Mouse (Mus musculus) testis, adult 2 months (tissue): ENCODE results near the gene Lyrm1.

Experiments
- CTCF ChIP-seq: fragments of 200-500 bp; IDR thresholded peaks from 2 replicates; pipeline ENCODE4 v1.5.1; 2012; ENCODE audit warnings: low read depth, mild to moderate bottlenecking, inconsistent platforms, low read length, moderate library complexity; ENCODE audit not compliant: control insufficient read depth, insufficient read depth, insufficient replicate concordance
- POLR2A ChIP-seq: fragments of 200-500 bp; IDR thresholded peaks from 2 replicates; pipeline ENCODE4 v1.6.1; 2012; ENCODE audit warnings: low read depth, mild to moderate bottlenecking, inconsistent platforms, low read length, moderate library complexity; ENCODE audit not compliant: control insufficient read depth

- TF ChIP-seq CTCF = no peak
- TF ChIP-seq POLR2A = no peak
These were observed 2.7 kb downstream of the Lyrm1 start for GRCm38 (mm10) chr7:119898247-119898856.
